Mouse (Mus musculus) megakaryocyte progenitor cell, adult 5-6 weeks (primary cell): ENCODE data around the gene Trmt2a. TPM values are rescaled to one million over a fixed set of nuclear protein-coding genes. Genes with fewer than 3 reads are reported as not detected.

ENCODE experiments used
- ATAC-seq: replicated peaks from 2 replicates; pipeline ENCODE4 v1.8.0; 2016; ENCODE audit warnings: mild to moderate bottlenecking, moderate TSS enrichment, inconsistent platforms; ENCODE audit not compliant: poor library complexity
- total RNA-seq, 2 experiments: library from RNA; stranded (forward) in 1 of 2; stranded (reverse) in 1 of 2; fragments of 157-497, 149-512 nt in 1 of 2; fragments of 200-1000 nt in 1 of 2; gene quantifications; 2 replicates each; pipeline versions ENCODE4 v1.2.3 to v1.2.4; 2015 to 2017

The Trmt2a gene
- total RNA-seq, 2 experiments from 2014 or later: 86.1 to 111 TPM

DNA sequence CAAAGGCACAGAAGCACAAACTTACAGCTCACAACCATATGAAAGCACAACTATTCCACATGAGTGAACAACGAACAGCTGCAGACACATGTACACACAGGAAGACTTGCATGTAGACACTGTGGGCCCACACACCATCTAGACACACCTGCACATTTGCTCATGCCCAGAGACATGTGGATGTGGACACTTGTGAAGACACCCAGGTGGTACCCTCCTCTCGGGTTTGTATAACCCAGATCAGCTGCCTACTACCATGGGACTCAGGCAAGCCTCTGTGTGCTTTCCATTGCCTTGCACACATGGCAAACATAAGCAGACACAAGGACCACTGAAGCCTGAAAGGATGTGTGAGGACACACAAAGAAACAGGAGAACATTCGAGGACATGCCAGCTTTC is 17.4 kb upstream of the Trmt2a start:
- no peak for ATAC-seq

DNA sequence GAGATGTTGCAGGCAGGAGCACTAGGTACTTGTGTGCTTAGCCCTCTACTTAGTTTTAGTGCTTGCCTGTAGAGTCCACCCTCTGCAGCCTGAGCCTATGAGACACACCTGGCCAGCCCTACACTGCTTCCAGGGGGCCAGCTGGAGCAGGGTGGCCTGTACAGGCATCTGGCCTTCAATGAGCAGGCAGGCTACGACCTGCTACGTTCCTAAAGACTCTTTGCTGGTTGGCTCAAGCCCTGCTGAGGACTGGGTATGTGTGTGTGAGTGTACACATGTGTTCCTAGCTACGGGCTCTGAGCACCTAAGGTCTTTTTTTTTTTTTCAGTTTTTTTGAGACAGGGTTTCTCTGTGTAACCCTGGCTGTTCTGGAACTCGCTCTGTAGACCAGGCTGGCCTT is 17.0 kb upstream of the Trmt2a start:
- no peak for ATAC-seq

DNA sequence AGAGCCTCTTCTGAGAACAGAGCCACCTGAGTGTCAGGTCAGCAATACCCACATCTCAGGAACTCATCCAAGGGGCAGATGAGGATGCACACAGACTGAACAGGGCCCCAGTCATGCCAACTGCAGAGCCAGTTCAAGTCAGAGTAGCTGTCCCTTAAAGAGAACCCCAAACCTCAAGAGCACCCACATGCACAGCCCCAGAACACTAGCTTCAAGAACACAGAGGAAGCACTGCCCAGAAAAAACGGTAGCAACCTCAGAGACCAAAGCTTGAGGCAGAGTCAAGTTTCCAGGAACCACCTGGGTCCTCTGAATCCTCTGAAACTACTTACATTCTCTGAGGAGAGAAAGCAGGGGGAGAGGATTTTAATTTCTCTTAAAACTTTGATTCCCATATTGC is 15.0 kb upstream of the Trmt2a start:
- ATAC-seq: no peak

DNA sequence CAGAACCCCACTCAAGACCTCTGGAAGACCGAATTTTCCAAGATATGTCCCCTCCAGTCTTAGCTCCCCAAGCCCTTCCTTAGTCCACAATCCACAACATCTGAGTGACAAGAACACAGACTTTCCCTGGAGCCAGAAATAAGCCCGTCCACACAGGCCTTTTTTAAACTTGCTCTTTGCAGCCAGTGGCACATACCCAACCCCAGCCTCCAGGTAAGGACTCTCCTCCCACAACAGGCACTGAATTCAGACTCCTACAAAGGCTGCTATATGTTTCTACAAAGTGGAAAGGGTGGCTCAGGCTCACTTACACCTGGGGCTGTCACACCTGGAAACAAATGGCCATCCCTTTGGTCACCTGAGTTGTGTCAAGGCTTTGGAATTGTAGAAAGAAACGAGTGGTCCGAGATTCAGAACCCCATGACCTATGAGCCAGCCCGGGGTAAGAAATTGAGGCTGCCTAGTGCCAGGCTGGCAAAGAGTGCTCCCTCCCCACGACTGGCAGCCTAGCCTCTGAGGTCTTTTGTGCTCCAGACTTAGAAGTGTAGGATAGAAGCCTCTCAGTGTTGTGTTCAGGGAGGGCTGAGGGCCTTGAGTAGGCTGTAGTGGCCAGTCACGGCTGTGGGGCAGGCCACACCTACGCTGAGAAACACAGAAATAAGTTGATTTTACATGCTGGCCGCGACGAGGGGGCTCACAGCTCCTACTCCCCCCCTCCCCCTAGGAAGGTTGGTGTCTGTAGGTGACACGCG is 14.4 kb upstream of the Trmt2a start:
- ATAC-seq: peak; percentile 4; the same call in 1 of the 2 replicates

DNA sequence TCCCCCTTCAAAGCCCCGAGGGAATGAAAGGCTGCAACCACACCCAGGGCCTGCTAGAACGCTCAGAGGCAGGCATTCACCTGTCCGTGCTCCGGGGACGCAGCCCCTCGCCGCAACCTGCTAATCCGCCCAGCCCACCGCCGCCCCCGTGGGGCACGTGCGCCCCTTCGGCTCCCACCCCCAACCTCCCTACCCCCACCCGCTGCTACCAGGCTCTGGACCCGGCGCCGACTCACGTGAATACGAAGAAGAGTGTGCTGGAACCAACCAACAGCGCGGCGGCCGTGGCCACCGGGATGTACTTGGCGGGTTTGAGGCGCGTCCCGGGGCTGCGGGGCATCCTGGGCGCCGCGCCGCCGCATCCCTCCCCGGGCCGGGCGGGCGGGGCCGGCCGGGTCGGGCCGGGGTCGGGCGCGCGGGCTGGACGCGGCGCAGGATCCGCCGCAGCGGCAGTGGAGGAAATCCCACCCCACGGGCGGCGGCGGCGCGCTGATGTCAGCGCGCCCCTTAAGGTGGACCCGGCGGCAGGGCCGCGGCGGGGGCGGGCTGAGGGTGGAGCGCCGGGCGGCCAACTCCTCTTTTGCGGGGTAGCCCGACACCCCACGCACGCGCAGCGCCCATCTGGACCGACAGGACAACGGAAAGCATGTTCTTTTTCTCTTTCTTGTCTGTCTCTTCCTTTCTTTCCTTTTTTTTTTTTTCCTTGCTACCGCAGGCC is 13.6 kb upstream of the Trmt2a start, which contains the start of gene Zdhhc8:
Gene Zdhhc8, minus strand, starts transcription at position 466 of the 718 bp plus-strand sequence.
- ATAC-seq: peak; percentile 36

DNA sequence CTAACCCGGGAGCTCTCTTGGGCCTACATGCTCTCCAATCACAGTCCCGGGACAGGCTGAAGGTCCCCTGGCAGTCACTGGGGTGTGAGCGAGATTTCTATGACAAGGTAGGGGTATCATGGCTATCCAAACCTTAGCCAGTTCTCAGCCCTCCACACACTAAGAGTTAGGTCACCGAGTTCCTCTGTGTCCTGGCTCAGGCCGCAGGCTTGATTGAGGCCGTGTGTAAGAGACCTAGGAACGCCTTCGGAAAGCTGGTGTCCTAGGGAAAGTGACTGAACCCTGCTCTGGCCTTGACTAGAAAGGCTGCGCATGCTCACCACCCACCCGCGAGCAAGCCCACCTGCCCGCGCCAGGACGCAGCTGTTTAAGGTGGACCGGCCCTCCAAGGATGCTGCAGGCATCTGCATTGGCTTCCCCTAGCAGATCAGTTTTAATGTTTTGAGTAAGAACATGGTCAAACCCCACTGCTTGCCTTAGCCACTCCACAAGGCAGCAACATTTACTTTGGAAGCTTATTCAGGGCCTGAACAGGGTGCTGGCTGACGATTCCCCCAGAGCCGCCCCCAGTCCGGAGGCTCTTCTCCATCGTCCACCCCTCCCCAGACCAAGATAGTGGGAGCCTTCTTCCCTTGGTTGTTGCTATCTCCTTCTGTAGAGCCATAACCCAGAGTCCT is 13.0 kb upstream of the Trmt2a start:
- ATAC-seq: peak; percentile 36

DNA sequence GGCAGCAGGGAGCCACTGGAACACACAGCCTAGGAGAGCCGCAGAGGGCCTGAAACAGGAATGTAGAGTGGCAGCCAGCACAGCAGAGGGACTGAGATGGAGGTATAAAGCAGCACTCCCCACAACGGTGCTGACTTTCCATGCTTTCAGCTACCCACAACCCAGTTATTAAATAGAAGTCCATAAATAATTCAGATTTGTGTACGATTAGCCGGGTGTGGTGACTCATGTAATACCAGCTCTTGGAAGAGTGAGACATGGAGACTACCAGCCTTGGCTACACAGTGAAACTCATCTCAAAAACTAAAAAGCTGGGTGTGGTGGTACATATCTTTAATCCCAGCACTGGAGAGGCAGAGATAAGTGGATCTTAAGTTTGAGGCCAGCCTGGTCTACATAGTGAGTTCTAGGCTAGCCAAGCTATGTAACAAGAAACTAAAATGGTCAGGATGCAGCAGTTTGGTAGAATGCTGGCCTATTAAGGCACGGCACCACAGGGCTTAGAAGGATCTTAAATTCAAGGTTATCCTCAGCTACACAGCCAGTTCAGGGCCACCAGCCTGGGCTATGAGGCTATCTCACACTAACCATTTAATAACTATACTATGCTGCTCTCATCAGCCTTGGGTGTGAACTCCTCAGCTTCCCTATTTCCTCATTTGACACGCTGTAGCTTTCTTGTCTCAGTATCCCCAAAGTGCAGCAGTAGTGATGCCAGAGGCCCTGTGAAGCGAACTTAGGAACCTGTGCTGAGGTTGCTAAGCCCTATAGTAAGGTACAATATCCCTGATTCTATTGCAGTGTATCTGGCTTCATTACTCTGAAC is 11.6 kb upstream of the Trmt2a start:
- no peak for ATAC-seq

DNA sequence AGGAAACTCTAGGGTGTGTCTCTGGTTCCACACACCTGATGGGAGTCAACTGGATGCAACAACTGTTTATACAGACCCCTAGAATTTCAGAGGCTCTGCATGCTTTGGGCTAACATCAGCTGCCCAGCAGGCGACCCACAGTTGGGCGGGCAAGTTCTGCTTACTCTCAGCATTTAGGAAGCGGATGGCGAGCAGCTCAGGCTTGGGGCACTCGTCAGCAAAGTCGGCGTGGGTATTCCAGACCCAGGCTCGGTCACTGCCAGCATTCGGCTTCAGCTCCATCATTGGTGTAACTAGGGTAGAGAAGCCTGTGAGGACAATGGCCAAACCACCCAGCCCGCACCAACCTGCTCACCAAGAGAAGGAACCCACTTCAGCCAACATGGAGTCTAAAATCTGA is 6.9 kb upstream of the Trmt2a start:
- ATAC-seq: no peak

DNA sequence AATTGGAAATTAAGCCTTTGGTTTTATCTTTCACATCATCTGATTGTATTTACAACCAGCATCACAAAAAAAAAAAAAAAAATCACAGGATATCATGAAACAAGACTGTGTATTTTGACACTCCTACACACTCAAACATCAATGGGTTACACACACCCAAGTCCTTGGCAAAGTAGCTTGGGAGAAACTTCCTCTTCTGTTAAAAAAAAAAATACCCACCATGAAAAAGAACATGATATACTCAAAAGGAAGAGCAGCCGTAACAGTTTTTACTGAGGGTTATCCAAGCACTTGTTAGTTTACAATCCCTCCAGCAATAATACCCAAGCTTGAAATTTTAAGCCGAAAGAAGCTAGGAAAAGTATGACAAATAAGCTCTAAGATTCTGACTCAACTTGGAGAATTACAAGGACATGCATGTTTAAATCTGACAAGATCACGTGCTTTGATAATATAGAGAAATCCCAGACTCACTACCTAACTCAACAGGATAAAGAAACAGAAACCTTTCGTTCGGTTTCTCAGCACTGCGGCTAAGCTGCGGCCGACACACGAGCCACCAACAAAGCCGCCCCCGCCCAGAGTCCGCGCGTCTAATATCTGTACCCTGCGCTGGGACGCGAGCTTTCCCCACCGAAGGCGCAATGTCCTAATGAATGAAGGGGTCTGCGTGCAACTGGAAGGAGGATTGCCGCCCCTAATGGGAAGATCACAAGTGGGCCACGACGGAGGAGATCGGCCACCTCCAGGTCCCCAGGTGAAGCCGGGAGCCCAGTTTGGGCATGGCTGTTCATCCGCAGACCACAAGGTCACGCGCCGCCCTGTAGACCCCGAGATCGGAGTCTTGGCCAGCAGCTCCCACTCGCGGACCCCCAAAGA is 719 bp upstream of the Trmt2a start:
- ATAC-seq: no peak

DNA sequence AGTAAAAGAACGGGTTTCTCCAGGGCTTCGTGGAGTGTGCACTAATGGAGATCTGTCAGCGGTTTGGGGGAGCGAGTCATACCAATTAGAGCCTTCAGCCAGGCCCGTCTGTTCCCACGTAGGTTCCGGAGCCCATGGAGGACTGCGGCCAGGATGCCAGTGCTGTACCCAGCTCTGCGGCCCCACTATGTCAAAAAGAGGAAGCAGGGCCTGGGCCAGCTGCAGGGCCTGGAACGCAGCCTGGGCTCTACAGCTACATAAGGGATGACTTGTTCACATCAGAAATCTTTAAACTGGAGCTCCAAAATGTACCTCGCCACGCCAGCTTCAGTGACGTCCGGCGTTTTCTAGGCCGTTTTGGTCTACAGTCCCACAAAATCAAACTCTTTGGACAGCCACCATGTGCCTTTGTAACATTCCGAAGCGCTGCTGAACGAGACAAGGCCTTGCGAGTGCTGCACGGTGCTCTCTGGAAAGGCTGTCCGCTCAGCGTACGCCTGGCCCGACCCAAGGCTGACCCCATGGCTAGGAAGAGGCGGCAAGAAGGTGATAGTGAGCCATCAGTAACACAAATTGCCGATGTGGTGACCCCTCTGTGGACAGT is 987 bp downstream of the Trmt2a start:
- peak; percentile 52 for ATAC-seq

DNA sequence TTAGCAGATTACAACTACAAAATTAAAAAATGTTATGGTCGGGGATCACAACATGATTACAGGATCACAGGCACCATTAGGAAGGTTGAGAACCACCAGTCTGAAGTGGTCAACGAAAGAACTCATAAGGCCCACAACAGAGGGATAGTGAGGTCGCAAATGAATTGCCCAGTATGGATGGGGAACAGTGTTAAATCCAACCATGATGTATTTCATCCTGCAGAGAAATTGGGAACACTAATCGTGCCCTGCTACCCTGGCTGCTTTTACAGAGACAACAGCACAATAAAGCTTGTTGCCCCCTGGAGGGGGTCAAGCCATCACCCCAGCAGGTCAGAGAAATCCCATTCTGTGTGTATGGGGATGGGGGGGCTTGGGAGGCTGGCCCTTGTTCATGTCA is 1.8 kb downstream of the Trmt2a start:
- ATAC-seq: no peak

DNA sequence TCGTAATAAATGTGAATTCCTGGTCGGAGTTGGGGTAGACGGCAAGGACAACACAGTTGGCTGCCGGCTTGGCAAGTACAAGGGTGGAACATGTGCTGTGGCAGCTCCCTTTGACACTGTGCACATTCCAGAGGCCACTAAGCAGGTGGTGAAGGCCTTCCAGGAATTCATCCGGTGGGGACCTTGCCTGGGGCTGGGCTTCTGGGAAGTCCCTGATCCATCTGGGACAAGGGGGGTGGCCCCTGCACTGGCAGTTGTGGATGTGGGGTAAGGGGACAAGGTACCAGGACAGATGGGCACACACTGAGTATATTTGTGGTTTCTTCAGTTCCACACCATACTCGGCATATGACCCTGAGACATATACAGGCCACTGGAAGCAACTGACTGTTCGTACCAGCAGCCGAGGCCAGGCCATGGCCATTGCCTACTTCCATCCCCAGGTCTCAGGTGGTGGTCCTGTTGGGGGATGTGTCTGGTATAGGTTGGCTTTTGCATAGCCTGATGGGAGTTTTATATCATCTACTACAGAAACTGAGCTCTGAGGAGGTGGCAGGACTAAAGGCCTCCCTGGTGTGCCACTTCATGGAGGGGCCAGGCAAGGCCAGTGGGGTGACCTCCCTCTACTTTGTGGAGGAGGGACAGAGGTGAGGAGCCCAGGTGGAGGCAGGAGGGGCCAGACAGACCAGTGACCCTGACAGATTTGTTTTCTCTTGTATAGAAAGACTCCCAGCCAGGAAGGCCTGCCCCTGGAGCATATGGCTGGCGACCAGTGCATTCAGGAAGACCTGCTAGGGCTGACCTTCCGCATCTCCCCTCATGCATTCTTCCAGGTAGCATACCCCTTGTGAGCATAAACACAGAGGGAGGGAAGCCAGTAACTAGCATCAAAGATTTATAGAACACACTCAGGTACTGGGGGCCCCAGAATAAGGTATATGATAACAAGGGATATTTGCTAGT is 2.6 kb downstream of the Trmt2a start:
- no peak for ATAC-seq

DNA sequence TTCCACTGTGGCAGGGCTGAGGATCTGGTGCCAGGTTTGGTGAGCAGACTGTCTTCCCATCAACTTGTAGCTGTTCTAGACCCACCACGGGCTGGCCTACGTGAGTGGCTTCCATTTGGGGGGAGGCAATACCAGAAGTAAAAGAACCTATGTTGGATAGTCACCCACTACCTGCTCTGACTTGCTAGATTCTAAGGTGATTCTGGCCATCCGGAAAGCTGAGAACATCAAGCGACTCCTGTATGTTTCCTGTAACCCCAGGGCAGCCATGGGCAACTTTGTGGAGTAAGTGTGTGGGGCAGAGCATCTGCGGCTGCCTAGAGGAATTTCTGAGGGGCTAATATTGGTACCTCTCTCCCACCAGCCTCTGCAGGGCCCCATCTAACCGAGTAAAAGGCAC is 4.3 kb downstream of the Trmt2a start:
- ATAC-seq: no peak

DNA sequence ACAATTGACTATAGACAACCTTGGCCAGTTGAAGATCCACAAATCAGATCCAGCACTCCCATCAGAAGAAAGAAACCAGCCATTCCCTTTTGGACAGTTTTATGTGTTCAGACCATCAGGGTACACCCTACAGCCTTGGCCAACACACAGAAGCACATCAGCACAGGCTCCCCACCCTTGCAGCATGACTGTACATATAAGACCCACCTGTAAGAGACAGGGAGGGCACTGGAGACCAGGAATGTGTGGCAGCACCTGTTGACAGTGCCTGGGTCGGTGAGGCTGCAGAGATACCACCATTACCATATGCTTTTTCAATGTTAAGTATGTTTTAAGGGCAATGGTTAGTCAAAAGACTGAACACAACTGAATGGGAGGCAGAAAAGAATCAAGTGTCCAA is 5.4 kb downstream of the Trmt2a start:
- no peak for ATAC-seq

DNA sequence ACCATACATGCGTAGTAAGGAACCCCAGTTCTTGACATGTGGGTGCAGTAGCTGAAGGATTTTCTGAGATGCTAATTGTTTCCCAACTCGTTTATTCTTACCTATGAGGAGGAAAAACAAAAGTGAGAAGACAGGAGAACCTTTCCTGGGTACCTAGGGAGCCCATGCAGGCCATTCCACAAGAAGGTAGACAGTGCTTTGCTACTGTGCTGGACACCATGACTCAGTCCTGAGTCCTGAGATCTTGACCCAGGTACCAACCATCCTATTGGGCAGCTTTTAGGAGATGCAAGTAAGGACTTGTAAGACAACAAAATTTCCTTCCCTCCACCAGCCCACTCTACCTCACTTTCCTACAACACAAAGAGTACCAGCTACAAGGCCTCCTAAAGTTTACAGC is 9.7 kb downstream of the Trmt2a start, which contains the start of gene Gm49776:
Gene Gm49776, minus strand, starts transcription at position 101 of the 400 bp plus-strand sequence.
- no peak for ATAC-seq

DNA sequence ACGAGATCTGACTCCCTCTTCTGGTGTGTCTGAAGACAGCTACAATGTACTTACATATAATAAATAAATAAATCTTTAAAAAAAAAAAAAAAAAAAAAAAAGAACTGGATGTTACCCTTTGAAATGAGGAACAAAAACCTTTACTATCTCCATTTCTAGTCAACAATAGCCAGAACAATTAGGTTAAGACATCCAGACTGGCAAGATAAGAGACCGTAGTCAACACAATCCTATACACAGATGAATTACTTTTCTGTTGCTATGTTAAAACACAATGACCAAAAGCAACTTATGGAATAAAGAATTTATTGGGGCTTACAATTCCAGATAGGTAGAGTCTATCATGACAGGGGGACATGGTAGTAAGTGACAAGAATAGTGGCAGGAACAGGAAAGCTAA is 16.5 kb downstream of the Trmt2a start:
- ATAC-seq: no peak

DNA sequence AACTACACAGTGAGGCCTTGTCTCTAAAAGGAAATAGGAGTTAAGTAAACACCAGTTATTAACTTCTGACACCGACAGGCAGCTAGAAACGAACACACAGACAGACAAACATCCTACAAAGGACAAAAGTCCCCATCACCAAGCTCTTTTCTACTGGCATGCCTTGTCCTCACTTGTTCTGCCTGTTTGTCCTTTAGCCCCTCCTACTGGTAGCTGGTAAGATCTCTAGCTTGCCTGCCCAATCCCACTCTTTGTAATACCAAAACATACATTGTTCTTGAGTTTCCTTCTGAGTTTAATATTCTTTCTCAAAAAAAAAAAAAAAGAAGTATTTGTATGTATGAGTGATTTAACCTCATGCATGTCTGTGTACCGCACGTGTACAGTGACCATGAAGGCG is 19.7 kb downstream of the Trmt2a start:
- peak; percentile 76 for ATAC-seq

DNA sequence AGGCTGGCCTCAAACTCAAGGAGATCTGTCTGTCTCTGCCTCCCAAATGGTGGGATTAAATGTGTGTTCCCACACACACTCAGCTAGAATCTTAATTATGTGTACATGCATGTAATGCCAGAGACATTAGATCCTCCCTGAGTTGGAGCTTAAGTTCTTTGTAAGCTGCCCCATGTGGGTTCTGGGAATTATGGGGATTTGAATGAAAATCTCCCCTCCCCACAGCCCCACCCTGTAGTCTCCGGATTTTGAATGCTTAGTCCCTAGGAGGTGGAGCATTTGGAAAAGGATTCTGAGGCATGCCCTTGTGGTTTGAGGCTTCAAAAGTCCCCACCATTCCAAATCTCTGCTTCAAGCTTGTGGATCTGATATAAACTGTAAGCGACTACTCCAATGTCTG is 26.7 kb downstream of the Trmt2a start:
- ATAC-seq: no peak
